Mouse (Mus musculus): ENCODE measurements around the gene Hpgds.

GRCm38 (mm10) chr6:65150703-65151102 lies 6.0 kb upstream of the Hpgds start:
- TF ChIP-seq POLR2A (IDR thresholded peaks at IDR 0.05; ENCODE audit: control insufficient read depth, extremely low read depth, insufficient read depth, low read length, poor library complexity) = no peak
- no peak for TF ChIP-seq CTCF (IDR thresholded peaks at IDR 0.05; ENCODE audit: borderline replicate concordance, control insufficient read depth, extremely low read depth, insufficient read depth, low read length, poor library complexity)

Measured in thymus, adult 2 months (tissue).